Mouse (Mus musculus) urinary bladder, postnatal 25 days (tissue): ENCODE results near the gene Cenpw.
A peak's percentile ranks its signal among the peaks of the same experiment; 100 is the strongest.

Experiments
- DNase-seq: peaks from one replicate; pipeline ENCODE4 v3.0.0; 2022; ENCODE audit warnings: low spot score

Cenpw gene

GRCm38 (mm10) chr10:30199916-30200826 is at the start of gene Cenpw:
Gene Cenpw, minus strand, starts transcription at chr10:30200560.
- peak; percentile 79 for DNase-seq

- no peak for DNase-seq
Observed at GRCm38 (mm10) chr10:30249654-30250053, 49.3 kb upstream of the Cenpw start.

GRCm38 (mm10) chr10:30199501-30199900 is 859 bp downstream of the Cenpw start:
- DNase-seq: no peak

GRCm38 (mm10) chr10:30167700-30168099 is 32.7 kb downstream of the Cenpw start:
- DNase-seq: no peak
